Mouse (Mus musculus): ENCODE data around the gene Ddx54.

Ddx54 gene

DNA sequence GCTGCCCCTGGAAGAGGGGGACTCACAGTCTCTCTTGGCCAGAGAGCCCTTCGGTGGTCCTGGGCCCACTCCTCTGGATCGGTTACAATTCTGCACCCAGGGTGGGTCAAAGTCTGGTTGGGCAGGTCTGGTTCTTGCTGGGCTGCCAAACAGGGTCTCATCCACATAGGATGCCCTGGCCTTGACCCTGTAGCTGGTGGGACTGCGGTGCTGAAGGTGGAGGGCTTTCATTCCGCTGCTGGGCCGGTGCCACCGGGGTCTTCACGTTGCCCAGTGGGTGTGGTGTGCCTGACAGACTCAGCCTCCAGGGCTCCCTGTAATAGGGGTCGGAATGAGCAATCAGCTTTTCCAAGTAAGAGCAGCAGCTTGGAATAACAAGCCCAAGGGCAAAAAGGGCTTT lies 1.1 kb upstream of the Ddx54 start:
- 43% methylated on average over 8 of the region's 8 CpGs for WGBS

DNA sequence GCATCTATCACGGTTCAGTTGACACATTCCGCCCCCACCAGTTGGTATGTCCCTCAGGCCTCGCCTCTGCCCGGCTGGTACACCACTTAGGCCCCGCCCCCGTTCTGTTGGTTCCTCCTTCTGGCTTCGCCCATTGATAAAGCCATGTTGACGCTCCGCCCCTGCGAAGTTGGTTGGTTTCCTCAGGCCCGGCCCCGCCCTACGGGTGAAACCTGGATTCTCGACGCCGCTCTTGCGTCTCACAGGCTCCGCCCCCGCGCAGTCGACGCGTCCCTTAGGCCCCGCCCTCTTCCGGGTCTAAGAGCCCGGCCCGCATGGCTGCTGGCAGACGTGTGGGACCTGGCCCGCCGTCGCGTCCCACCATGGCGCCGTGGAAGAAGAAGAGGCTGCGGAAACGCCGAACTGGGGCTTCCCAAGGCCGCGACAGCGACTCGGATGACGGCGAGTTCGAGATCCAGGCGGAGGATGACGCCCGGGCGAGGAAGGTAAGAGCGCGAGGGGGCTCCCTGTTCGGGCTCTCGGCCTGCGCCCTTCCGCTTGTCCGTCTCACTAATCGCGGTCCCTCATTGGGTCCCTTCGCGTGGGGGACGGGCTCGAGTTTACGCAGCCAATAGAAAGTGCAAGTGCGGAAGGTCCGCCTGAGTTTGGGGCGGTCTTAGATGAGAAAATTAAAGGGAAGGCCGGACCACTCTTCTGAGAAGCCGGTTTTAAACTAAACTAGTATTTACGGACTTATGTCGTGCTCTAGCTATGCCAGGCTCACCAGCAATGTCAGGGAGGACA lies 474 bp downstream of the Ddx54 start:
- WGBS, result under 1% methylated on average over 69 of the region's 69 CpGs

DNA sequence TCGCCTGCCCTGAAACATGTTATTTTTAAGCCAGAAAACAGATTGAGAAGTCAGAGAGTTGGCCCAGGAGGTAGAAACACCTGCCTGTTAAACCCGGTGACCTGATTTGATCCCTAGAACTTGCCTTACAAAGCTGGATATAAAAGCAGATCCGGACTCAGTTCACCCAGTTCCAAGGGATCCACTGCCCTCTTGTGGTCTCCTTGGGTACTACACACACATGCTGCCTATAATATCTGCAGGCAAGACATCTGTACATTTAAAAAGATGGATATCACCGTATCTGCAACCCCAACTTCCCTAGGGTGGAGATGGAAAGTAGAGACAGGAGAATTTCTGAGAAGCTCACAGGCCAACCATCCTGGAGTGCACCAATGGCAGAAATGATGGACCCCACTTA lies 3.4 kb downstream of the Ddx54 start:
- WGBS, result 91% methylated on average over 4 of the region's 4 CpGs

DNA sequence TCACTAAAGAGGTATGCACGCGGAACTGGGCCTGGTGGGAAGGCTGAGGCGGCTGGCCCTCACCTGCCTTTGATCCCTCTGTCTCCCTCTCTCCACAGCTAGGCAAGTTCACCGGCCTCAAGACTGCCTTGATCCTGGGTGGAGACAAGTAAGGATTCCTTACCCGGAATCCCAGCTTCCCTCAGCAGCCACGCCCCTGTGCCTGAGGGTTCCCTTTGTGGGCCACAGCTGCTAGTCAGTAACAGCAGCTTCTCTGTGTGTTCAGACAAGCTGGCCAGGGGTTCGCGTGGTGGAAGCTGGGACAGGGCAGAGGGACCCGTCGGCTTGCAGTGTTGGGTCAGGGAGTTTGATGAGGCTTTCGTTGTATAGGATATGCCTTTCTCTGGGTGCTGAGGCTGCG lies 6.2 kb downstream of the Ddx54 start:
- WGBS, result 77% methylated on average over 12 of the region's 12 CpGs

DNA sequence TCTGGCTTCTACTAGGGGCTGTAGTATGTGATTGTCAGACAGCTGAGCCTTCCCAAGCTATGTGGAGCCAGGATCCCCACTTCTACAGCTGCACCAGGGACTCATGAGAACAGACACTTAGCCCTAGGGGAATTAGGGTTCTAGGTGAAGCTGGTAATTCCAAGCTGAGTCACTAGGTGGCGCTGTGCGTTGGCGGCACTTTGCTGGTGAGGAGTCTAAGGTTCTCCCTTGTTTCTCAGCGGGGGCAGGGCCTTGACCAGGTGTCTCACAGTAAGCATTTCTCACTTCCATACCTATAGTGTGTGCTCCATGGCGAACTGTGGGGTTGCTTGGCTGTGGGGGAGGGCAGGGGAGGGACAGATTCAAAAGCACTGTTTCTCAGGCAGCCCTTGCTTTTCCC lies 6.7 kb downstream of the Ddx54 start:
- WGBS, result 18% methylated on average over 5 of the region's 5 CpGs

DNA sequence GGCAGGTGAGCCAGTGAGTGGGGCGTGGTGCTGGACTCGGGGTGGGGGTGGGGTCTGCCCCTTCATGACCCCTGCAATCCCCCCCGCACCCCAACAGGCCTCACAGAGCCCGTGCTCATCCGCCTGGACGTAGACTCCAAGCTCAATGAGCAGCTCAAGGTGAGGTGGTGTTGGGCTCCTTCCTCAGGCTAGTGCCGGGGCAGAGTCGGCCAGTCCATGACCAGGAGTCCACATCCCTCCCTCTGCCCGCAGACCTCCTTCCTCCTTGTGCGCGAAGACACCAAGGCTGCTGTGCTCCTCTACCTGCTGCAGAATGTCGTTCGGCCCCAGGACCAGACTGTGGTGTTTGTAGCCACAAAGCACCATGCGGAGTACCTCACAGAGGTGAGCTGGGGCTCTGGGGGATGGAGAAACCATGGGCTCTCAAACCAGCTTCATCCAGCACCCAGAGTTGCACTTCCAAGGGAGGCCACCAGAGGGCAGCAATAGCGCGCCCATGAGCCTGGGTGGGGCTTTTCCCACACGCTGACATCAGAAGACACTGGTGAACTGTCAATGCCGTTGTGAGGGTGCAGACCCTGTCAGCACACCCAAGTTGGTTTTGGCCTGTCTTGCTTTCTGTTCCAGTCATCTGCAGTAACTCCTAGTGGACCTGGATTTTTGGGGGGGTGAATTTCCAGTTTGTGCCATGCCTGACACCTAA lies 8.0 kb downstream of the Ddx54 start:
- WGBS, result 67% methylated on average over 18 of the region's 18 CpGs

DNA sequence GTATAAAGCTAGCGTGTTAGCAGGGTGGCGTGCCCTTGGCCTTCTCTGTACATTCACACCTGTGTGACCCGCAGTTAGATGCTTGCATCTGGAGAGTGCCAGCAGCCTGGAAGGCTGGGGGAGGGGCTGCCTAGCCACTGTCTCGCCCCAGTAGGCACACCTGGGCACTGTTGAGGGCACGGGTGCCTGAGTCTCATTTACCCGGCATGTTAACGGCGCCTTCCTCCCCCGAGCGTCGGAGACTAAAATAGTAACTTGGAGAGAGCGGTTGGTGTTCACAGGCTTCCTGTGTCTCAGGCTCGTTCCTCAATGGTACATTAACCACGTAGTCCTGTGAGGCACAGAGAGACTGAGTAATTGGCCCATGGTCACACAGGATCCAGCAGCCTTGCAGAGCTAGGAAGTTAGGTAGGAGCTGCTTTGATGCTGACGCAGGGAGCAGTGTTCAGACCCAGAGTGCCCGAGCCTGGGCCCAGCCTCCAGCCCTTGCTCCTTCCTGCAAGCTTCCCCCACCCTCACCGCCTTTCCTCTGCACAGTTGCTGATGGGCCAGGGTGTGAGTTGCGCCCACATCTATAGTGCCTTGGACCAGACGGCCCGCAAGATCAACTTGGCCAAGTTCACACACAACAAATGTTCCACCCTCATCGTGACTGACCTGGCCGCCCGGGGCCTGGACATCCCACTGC lies 8.7 kb downstream of the Ddx54 start:
- WGBS, result 50% methylated on average over 23 of the region's 23 CpGs

DNA sequence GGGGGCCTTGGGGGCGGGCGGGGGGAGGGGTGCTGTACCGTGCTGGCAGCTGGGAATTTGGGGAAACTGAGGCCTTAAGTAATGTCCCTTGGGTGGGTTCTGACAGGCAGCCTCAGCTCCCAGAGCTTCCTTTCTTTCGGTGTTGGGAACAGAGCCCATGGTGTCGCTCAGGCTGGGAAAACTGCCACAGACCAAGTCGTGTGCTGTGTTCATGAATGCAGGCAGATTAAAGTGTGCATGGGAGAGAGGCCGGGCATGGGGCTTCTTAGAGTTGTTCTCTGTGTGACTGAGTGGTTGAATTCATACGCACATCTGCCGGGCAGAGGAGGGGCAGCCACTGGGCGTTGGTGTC lies 9.3 kb downstream of the Ddx54 start:
- WGBS, result 46% methylated on average over 10 of the region's 10 CpGs

DNA sequence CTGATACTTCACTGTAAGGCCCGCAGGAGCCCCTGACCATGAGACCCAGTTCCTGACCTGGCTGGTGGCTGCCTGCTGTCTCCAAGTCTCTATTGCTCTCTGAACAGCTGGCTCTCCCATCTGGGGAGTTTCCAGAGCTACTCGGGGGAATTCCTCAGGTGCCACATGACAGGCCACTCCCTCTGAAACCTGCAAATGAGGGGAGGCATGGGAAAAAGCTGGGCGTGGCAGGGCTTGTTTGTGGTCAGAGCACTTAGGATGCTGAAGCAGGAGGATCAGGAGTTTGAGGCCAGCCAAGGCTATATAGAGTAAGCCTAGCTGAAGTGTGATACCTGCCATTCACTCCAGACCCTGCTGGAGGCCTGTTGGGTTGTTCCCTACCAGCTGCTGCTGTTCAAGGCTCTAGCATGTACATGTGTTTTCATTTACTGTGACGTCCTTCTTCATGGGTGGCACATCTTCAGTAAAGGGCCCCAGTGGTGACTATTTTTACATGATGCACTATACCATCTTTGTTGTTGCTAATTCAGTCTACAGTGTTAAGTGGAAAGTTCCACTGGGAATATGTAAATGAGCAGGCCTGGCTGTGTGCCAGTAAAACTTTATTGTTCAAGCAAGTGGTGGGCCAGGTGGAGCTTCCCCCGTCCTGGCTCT lies 9.8 kb downstream of the Ddx54 start:
- WGBS, result 58% methylated on average over 5 of the region's 5 CpGs

DNA sequence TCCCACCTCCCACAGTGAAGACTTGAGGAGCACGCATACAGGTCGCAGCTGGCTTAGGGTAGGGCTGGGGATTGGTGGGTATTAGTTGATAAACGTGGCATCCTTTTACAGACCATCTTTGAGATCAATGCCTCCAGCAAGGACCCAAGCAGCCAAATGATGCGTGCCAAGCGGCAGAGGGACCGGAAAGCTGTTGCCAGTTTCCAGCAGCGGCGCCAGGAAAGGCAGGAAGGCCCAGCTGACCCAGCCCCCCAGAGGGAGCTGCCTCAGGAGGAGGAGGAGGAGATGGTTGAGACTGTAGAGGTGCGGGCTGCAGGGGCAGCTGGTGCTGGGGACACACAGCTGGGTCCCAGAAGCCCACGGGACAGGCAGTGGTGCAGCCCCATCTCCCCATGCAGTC lies 11.9 kb downstream of the Ddx54 start:
- 68% methylated on average over 10 of the region's 10 CpGs for WGBS

DNA sequence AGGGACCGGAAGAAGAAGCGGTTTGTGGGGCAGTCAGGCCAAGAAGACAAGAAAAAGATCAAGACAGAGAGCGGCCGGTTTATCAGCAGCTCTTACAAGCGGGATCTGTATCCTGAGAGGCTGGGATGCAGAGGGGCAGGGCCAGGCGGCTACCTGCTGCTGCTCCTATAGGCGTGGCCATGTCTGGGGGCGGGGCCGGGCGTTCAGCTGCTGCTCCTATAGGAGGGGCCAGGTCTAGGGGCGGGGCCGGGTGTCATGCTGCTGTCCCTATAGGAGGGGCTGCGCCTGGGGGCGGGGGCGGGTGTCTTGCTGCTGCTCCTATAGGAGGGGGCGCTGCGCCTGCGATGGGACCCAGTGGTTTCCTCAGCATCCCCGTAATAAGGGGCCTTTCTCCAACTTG lies 13.9 kb downstream of the Ddx54 start:
- 71% methylated on average over 18 of the region's 19 CpGs for WGBS

DNA sequence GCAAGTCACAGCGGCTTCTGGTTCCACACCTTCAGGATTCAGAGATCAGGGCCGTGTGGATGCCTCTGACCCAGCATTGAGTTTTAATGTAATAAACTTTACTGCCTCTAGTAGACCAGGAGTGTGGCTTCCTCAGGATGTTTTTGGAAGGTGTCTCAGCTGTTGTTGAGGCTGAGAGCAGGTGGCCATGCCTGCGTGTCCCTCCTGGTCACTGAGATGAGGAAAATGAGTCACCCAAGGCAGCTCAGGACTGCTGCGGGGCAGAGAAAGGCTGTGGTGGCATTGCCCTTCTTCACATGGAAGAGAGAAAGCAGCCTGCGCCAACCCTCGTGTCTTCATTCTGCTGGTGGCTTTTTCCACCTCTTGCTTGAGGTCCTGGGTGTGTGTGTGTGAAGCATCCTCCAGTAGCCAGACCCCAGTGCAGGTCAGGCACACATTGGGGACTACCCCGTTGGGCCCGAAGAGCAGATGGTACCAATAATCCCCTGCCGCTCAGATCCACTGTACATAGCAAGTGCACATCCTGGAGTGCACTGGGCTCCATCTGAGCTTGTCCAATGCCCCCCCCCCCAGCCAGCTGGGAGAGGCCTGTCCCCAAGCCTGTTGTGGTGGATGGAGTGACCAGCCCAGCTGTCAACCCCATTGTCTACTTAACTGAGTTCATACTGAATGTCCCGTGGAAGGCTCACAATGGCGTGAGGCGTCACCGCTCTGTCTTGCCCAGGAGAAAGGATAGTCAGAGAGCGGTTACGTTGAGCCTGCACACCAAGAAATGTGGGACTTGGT lies 15.2 kb downstream of the Ddx54 start:
- 90% methylated on average over 15 of the region's 15 CpGs for WGBS

DNA sequence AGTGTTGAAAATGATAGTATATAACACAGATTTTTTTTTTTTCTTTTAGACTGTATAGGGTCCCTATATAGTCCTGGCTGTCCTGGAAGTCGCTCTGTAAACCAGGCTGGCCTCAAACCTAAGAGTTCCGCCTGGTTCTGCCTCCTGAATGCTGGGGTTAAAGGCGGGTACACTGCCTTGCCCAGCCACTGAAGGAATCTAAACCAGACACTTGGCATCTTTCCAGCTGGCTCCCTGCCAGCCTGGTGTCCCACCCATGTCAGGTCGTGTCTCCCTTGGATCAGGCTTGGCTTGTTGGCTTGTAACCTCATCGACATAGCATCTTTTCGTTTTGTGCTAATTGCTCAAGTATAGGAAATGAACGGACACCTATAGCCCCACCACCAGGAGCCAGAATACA lies 16.1 kb downstream of the Ddx54 start:
- WGBS, result 62% methylated on average over 7 of the region's 7 CpGs

DNA sequence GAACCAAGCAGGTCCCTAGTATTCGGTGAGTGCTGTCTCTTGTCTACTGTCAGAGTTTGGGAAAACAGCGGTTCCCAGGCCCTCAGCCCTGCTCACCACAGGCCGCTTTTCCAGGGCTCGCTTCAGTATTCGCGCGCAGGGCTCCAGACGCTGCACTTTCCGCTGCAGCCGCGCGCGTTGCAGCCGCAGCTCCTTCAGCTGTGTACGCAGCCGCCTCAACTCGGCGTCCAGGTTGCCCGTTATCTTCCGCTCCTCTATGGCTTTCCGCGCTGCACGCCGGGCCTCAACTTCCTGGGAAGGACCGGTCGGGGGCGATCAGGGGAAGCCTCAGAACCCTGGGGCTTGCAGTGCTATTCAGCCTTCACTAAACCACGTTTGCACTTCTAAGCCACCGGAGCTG lies 18.6 kb downstream of the Ddx54 start:
- WGBS, result 18% methylated on average over 29 of the region's 29 CpGs

DNA sequence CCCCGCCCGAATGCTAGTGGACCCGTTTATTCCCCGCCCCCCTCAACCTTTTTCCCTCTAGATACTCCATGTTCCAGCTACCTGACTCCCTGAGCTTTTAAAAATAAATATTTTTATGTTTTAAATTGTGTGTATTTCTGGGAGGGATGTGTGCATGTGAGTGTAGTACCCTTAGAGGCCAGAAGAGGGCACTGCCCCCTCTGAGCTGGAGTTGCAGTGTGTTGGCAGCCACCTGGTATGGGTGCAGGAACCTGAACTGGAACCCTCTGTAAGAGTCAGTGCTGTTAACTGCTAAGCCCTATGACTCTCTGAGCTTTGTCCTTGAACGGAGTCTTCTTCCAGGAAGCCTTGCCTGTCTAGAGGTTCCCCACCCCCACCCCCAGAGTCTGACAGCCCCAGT lies 19.4 kb downstream of the Ddx54 start:
- 90% methylated on average over 5 of the region's 5 CpGs for WGBS

DNA sequence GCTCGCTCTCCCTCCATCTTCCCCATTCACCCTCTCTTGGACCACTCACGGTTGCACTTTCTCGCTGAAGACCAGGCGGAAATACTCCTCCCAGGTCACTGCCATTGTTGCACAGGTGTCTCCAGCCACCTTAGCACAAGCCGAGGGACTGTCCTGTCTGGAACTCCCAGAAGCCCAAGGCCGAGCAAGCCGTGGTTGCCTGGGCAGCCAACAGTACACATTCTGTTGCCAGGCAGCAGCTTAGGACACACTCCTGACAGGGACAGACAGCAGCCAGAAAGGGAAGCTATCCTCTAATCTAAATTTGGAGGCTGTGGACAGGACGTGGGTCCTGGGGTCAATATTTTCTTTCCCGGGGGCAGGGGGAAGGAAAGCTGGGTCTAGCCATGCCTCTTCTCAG lies 21.6 kb downstream of the Ddx54 start, which contains the start of gene Cfap73:
Cfap73 (minus strand) TSS at position 105 of the 400 bp plus-strand sequence.
- WGBS, result 61% methylated on average over 9 of the region's 9 CpGs

DNA sequence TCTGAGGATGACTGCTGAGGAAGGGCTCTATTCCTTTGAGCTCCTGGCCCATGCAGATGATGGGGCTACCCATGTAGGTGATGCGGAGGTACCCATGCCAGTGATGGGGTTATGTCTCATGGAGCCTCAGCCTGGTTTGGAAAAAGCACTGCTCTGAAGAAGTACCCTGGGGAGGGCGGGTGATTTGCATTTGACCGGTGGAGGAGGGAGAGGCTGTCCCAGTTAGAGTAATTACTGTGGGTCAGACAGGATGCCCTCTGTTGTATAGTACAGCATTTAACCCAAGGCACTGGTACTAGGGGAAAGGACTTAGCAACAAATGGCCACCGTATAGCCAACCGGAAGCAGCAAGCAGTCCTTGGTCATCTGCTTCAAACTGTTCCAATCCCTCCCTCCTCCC lies 22.3 kb downstream of the Ddx54 start:
- WGBS, result 64% methylated on average over 5 of the region's 5 CpGs

DNA sequence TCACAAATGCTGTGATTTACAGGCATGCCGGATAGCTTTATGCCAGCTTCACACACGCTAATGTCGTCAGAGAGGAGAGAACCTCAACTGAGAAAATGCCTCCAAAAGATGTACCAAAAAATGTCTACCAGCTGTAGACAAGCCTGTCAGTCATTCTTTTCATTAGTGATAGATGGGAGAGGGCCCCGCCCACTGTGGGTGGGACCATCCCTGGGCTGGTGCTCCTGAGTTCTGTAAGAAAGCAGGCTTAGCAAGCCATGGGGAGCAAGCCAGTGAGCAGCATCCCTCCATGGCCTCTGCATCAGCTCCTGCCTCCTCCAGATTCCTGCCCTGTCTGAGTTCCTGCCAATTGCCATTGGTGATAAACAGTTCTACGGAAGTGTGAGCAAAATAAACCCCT lies 23.1 kb downstream of the Ddx54 start:
- WGBS, result 63% methylated on average over 5 of the region's 5 CpGs

DNA sequence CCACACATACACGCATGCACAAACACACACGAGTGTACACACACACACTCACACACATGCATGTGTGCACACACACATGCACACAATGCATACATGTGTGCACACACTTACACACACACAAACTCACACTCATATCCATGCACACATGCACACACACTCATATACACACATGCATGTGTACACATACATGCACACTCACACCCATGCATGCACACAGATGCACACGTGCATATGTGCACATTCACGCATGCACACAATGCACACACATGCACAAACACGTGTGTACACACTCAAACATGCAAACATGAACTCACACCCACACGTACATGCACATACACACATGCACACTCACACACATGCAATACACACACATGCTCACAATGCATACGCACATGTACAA lies 27.6 kb downstream of the Ddx54 start:
- 92% methylated on average over 7 of the region's 7 CpGs for WGBS

DNA sequence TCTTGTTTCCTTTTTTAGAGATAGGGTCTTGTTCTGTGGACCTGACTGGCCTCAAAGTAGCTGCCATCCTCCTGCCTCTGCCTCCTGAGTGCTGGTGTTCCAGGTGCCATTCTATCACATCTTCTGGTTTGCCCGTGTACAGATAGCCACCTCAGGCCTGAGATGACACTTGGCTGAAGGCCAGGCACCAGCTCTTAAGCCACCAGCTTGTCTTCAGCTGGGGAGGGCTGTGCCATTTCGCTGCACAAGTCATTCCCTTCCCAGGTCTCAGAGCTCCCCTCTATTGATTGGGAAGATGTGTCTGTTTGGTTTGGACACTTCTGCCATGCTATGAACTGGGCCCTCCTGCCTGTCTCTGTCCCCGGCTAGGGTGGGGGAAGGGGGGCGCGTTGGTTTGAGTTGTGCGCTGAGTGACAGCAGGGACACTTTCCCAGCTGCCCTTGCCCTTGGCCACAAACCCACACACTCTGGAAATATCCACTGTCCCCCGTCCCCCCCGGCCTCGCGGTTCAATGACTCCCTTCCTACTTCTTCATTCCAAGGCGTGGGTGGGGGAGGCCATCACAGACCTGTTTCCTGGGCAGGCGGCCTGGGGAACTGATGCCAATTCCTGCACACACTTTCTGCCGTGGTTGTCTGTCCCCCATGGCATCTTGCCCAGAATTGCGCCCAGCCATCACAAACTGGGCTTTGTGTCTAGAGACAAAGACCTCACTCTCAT lies 31.0 kb downstream of the Ddx54 start:
- 43% methylated on average over 14 of the region's 14 CpGs for WGBS

DNA sequence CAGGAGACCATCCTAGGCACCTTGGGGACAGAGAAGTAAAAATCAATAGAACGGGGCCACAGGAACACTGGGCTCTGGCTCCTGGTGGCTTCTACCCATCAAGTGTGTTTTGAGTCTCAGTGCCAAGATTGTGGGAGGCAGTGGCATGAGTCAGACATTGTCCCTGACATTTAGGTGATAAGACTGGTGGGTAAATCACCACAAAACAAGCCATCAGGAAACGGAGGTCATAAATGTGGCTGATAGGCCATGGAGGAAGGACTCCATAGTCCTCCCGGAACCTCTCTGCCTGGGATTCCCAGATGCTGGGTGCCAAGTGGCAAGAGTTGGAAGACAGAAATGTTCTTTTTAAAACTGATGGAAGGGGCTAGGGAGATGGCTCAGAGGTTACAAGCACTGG lies 31.7 kb downstream of the Ddx54 start:
- WGBS, result 78% methylated on average over 3 of the region's 3 CpGs
